Mouse (Mus musculus) neural tube, embryonic 15.5 days (tissue): ENCODE data around the gene Rplp2. TPM values are rescaled to one million over a fixed set of nuclear protein-coding genes. Genes with fewer than 3 reads are reported as not detected.

Source experiments
- ATAC-seq: fragments of 200-750 bp; cut with Nextera tagmentation; 2 replicates; pipeline ENCODE4 v1.8.0; 2017; ENCODE audit warnings: mild to moderate bottlenecking, moderate TSS enrichment, moderate library complexity; ENCODE audit not compliant: low FRiP score
- H3K27ac ChIP-seq: fragments of 300-500 bp; sonication (generic); replicated peaks from 2 replicates; pipeline ENCODE4 v1.5.1; 2015; ENCODE audit warnings: mild to moderate bottlenecking, inconsistent platforms
- H3K27me3 ChIP-seq: fragments of 300-500 bp; sonication (generic); replicated peaks from 2 replicates; pipeline ENCODE4 v1.6.1; 2015; ENCODE audit warnings: inconsistent platforms
- H3K36me3 ChIP-seq: fragments of 300-500 bp; sonication (generic); 2 replicates; pipeline ENCODE4 v1.6.1; 2015; ENCODE audit warnings: inconsistent platforms
- H3K4me1 ChIP-seq: fragments of 300-500 bp; sonication (generic); 2 replicates; pipeline ENCODE4 v1.6.1; 2015; ENCODE audit warnings: inconsistent platforms
- H3K4me2 ChIP-seq: fragments of 300-500 bp; sonication (generic); 2 replicates; pipeline ENCODE4 v1.6.1; 2015; ENCODE audit warnings: inconsistent platforms, mild to moderate bottlenecking, moderate library complexity
- H3K4me3 ChIP-seq: fragments of 300-500 bp; sonication (generic); replicated peaks from 2 replicates; pipeline ENCODE4 v1.5.1; 2015; ENCODE audit warnings: mild to moderate bottlenecking, inconsistent platforms
- H3K9ac ChIP-seq: fragments of 300-500 bp; sonication (generic); replicated peaks from 2 replicates; pipeline ENCODE4 v1.6.1; 2015; ENCODE audit warnings: mild to moderate bottlenecking, inconsistent platforms
- H3K9me3 ChIP-seq: fragments of 300-500 bp; sonication (generic); replicated peaks from 2 replicates; pipeline ENCODE4 v1.6.1; 2016; ENCODE audit warnings: inconsistent platforms
- WGBS: fragments of 180-500 bp; shearing (Covaris S2); methylation state at CpG from one replicate; pipeline ENCODE4 v1.1.7; 2015; ENCODE audit warnings: mixed read lengths; 5-methylcytosine and 5-hydroxymethylcytosine counted together
- polyA plus RNA-seq: library from polyadenylated mRNA; unstranded; fragments of >200 nt; fragmentation: Nextera tagmentation; extraction: Ambion mirVana; gene quantifications from 2 replicates; pipeline ENCODE4 v1.2.1, GENCODE M21; 2015

Rplp2 gene
- polyA plus RNA-seq, 1 experiment from 2014 or later, result 743 TPM

DNA sequence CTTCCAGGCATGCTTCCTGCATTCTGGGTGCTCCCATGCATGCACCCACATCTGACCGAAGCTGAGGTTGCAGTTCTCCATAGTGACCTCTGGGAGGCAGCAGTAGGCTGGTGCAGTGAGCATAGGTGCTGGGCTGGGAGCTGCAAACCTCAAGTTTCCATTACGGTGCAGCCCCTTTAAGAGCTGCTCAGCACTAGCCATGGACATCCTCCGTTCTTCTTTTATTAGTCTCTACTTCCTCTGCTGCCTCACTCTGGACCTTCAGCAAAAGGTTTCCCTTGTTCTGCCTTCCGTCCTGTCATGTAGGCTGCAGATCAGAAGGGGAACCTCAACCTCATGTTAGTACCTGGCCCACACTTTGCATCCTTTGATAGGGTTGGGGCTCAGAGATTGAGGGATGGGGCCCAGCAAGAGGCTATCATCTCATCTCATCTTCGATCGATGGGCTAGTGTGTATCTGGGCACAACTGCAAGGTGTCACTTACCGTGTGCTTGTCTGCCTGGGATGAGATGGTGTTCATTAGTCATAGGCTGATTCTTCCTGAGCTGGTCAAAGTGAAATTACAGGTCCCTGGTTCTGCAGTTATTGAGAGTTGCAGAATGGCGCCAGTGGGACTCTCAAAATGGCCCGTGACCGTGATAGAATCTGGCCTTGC lies 33.8 kb downstream of the Rplp2 start:
- H3K4me2 ChIP-seq, result peak overlapping the region; percentile 80
- WGBS, result 4% methylated on average over 10 of the region's 10 CpGs
- peak; percentile 43; the same call in 1 of the 2 replicates for ATAC-seq
- H3K36me3 ChIP-seq, result no peaks in the 10 kb centered on the region
- 0 out of 2 replicates have a peak overlapping the region, but pooled peaks have one; percentile 64 for H3K9ac ChIP-seq
- H3K4me3 ChIP-seq, result peak overlapping the region; percentile 62
- H3K27ac ChIP-seq, result peak overlapping the region; percentile 82
- peaks cover 12% of the 10 kb centered on the region for H3K27me3 ChIP-seq
- no peaks in the 10 kb centered on the region for H3K9me3 ChIP-seq
- peaks cover 67% of the 10 kb centered on the region for H3K4me1 ChIP-seq

GRCm38 (mm10) chr7:141481498-141482401 lies 34.6 kb downstream of the Rplp2 start:
- under 1% methylated on average over 81 of the region's 81 CpGs for WGBS
- H3K4me1 ChIP-seq, result peaks cover 59% of the 10 kb centered on the region

DNA sequence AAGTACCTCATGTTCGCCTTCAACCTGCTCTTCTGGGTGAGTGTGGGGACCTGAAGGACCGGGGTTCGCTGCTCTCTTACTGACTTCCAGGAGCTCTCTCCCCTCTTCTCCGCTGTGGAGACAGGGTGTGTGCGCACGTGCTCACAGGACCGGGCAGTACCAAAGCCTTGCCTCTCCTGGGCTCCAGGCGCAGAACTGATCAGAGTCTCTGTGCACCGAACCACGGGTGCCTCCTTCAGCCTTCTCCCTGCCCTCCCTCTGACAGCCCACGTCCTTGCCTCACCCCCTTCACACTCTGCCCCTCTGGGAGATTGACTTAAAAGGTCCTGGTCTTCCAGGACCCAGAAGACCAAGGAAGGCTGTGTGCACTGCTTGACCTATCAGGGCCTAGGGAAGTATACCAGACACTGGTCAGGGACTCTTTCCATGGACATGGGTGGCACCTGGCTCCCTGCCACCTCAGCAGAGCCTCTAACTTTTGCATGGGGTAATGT lies 35.4 kb downstream of the Rplp2 start:
- WGBS, result 11% methylated on average over 11 of the region's 11 CpGs
- peak overlapping the region; percentile 80 for H3K4me2 ChIP-seq
- H3K27ac ChIP-seq, result peak overlapping the region; percentile 82
- peak overlapping the region; percentile 62 for H3K4me3 ChIP-seq
- peak; percentile 3; the same call in 1 of the 2 replicates for ATAC-seq
- H3K9ac ChIP-seq, result peak overlapping the region; percentile 64
- H3K27me3 ChIP-seq, result 0 out of 2 replicates have a peak, but pooled peaks cover 7% of the 10 kb centered on the region
- H3K4me1 ChIP-seq, result peaks cover 53% of the 10 kb centered on the region
- H3K9me3 ChIP-seq, result no peaks in the 10 kb centered on the region
- H3K36me3 ChIP-seq, result no peaks in the 10 kb centered on the region

More at GRCm38 (mm10) chr7:141481498-141482401, 34.6 kb downstream of the Rplp2 start:
- 0 out of 2 replicates have a peak, but pooled peaks cover 7% of the 10 kb centered on the region for H3K27me3 ChIP-seq
- H3K27ac ChIP-seq, result peak overlapping the region; percentile 82
- H3K9ac ChIP-seq, result peak overlapping the region; percentile 64
- peak; percentile 79 for ATAC-seq
- H3K4me3 ChIP-seq, result peak overlapping the region; percentile 62
- H3K4me2 ChIP-seq, result peak overlapping the region; percentile 80
- H3K36me3 ChIP-seq, result no peaks in the 10 kb centered on the region
- no peaks in the 10 kb centered on the region for H3K9me3 ChIP-seq

DNA sequence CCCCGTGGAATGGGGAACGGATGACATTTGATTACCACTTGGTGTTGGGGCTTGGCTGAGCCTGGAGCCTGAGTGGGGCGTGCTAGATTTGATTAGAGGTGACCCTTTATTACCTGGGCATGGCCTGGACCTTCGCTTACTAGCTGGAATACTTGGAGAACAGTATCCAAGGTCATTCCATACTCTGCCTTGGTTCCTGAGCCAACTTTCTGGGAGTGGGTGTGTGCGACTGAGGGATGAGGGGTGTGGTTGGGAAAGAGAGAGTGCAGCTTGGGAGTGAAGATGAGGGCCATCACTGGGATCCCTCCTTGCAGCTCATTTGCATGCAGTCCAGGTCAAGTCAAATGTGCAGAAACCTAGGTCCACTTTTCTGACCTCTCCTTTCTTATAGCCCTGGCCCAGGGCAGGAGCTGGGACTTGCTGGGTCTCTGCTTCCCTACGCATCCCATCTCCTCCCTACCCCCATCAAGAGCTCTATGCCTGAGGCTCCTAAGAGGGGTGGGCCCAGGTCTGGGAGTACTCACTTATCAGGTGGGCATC lies 36.0 kb downstream of the Rplp2 start:
- H3K27ac ChIP-seq, result no peak overlapping the region
- H3K36me3 ChIP-seq, result no peaks in the 10 kb centered on the region
- H3K4me1 ChIP-seq, result peaks cover 49% of the 10 kb centered on the region
- WGBS, result 80% methylated on average over 6 of the region's 6 CpGs
- H3K9me3 ChIP-seq, result no peaks in the 10 kb centered on the region
- peak overlapping the region; percentile 80 for H3K4me2 ChIP-seq
- H3K9ac ChIP-seq, result peak overlapping the region; percentile 31; the same call in 1 of the 2 replicates
- no peak for ATAC-seq
- peak overlapping the region; percentile 62 for H3K4me3 ChIP-seq
- H3K27me3 ChIP-seq, result 0 out of 2 replicates have a peak, but pooled peaks cover 7% of the 10 kb centered on the region

DNA sequence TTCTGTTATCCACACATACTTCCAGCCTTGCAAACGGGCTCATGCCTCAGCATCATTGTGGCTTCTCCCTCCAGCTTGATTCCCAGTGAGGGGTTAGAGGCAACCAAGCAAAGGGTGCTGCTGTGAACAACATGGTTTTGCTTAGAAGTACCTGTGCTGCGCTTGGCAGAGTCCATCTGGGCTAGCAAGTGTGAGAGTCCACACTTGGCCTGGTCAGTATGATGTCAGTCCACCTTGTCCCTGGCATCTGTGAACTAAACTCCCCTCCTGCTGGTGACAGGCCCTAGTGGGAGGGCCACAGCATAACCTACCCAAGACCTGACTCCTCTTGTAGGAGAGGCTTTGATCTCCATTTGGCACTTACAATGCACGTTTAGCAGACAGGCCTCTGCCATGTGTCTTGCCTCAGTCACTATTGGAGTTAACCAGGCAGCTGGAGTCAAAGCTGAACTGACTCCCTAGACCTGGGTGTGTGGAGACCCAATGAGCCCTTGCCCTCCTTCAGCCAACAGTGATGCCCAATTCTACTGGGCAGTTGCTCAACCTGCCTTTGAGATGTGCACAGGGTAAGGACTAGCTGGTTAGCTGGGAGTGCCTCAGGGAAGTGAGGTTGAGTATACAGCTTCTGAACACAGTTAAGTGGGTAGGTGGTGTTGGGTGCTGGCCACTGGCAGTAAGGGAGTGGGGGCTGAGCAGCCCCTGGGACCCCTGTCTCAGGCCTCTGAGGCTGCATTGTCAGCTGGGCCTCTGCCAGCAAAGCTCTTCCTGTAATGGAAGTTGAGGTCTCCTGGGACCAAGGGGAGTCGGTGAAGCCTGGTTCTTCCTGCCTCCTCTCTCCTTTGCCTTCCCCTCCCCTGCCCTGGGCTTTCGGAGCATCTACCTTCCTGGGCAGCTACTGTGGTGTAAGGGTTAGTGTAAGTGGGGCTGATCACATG lies 37.3 kb downstream of the Rplp2 start:
- 69% methylated on average over 5 of the region's 5 CpGs for WGBS
- ATAC-seq, result no peak
- Histone ChIP-seq H3K27ac (no peak overlapping the region), H3K4me1 (peaks cover 49% of the 10 kb centered on the region), H3K4me3 (no peak overlapping the region), H3K9me3 (no peaks in the 10 kb centered on the region), H3K36me3 (no peaks in the 10 kb centered on the region), H3K4me2 (peak overlapping the region; percentile 80), H3K9ac (no peak overlapping the region; the same call in 1 of the 2 replicates), H3K27me3 (0 out of 2 replicates have a peak, but pooled peaks cover 7% of the 10 kb centered on the region)

- peaks cover 49% of the 10 kb centered on the region for H3K4me1 ChIP-seq
Measured at GRCm38 (mm10) chr7:141485186-141485585, 38.0 kb downstream of the Rplp2 start.

DNA sequence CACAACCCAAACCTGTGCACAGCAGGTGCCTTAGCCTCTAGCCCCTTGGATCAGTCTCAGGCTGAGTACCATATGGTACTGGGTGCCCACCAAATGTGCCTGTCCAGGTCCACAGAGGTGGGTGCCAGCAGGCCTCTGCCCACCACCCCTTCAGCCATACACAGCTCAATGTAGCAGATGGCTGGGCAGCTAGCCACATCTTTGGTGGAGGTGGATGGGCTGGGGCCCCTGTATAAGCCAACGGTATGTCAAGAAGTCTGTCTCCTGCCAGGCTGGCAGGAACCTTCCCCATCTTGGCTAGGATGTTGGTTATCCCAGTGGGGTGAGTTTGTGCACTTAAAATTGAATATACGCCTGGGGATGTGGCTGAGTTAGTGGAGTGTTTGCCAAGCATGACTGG lies 38.4 kb downstream of the Rplp2 start:
- Histone ChIP-seq H3K36me3 (no peaks in the 10 kb centered on the region), H3K9ac (no peak overlapping the region), H3K4me2 (no peak overlapping the region), H3K9me3 (no peaks in the 10 kb centered on the region), H3K27me3 (0 out of 2 replicates have a peak, but pooled peaks cover 5% of the 10 kb centered on the region), H3K4me3 (no peak overlapping the region), H3K4me1 (peaks cover 46% of the 10 kb centered on the region), H3K27ac (no peak overlapping the region)
- 82% methylated on average over 2 of the region's 2 CpGs for WGBS
- ATAC-seq, result no peak

More at GRCm38 (mm10) chr7:141485186-141485585, 38.0 kb downstream of the Rplp2 start:
- 58% methylated on average over 2 of the region's 2 CpGs for WGBS
- no peak for ATAC-seq
- Histone ChIP-seq H3K27me3 (0 out of 2 replicates have a peak, but pooled peaks cover 5% of the 10 kb centered on the region), H3K36me3 (no peaks in the 10 kb centered on the region), H3K27ac (no peak overlapping the region), H3K4me3 (no peak overlapping the region), H3K9ac (no peak overlapping the region), H3K4me2 (no peak overlapping the region), H3K9me3 (no peaks in the 10 kb centered on the region)

GRCm38 (mm10) chr7:141486239-141486638 lies 39.1 kb downstream of the Rplp2 start:
- H3K27me3 ChIP-seq, result 0 out of 2 replicates have a peak, but pooled peaks cover 5% of the 10 kb centered on the region
- peaks cover 3% of the 10 kb centered on the region for H3K36me3 ChIP-seq
- no peak overlapping the region for H3K9ac ChIP-seq
- 93% methylated on average over 1 of the region's 1 CpGs for WGBS
- no peak overlapping the region for H3K27ac ChIP-seq
- H3K4me2 ChIP-seq, result no peak overlapping the region
- ATAC-seq, result no peak
- peaks cover 39% of the 10 kb centered on the region for H3K4me1 ChIP-seq
- H3K4me3 ChIP-seq, result no peak overlapping the region
- H3K9me3 ChIP-seq, result no peaks in the 10 kb centered on the region

- Histone ChIP-seq H3K9me3 (no peaks in the 10 kb centered on the region), H3K36me3 (peaks cover 12% of the 10 kb centered on the region), H3K27ac (no peak overlapping the region), H3K4me3 (no peak overlapping the region), H3K9ac (no peak overlapping the region), H3K27me3 (0 out of 2 replicates have a peak, but pooled peaks cover 5% of the 10 kb centered on the region), H3K4me2 (no peak overlapping the region), H3K4me1 (peaks cover 34% of the 10 kb centered on the region)
- 64% methylated on average over 7 of the region's 7 CpGs for WGBS
- ATAC-seq, result no peak
Measured at GRCm38 (mm10) chr7:141487141-141487540, 40.0 kb downstream of the Rplp2 start.

GRCm38 (mm10) chr7:141491151-141491550 lies 44.0 kb downstream of the Rplp2 start:
- Histone ChIP-seq H3K4me3 (no peak overlapping the region), H3K27ac (no peak overlapping the region), H3K9me3 (no peaks in the 10 kb centered on the region), H3K27me3 (no peaks in the 10 kb centered on the region), H3K4me1 (no peaks in the 10 kb centered on the region), H3K4me2 (no peak overlapping the region), H3K36me3 (peaks cover 38% of the 10 kb centered on the region), H3K9ac (no peak overlapping the region)
- no peak for ATAC-seq
- WGBS, result 83% methylated on average over 2 of the region's 2 CpGs
